Mouse (Mus musculus) cerebral cortex, adult 2 months (tissue): ENCODE results near the gene Tmem87b.

ENCODE experiments used
- WGBS: fragments of 180-500 bp; shearing (Covaris S2); methylation state at CpG from one replicate; pipeline ENCODE4 v1.1.7; 2018; 5-methylcytosine and 5-hydroxymethylcytosine counted together

The Tmem87b gene

DNA sequence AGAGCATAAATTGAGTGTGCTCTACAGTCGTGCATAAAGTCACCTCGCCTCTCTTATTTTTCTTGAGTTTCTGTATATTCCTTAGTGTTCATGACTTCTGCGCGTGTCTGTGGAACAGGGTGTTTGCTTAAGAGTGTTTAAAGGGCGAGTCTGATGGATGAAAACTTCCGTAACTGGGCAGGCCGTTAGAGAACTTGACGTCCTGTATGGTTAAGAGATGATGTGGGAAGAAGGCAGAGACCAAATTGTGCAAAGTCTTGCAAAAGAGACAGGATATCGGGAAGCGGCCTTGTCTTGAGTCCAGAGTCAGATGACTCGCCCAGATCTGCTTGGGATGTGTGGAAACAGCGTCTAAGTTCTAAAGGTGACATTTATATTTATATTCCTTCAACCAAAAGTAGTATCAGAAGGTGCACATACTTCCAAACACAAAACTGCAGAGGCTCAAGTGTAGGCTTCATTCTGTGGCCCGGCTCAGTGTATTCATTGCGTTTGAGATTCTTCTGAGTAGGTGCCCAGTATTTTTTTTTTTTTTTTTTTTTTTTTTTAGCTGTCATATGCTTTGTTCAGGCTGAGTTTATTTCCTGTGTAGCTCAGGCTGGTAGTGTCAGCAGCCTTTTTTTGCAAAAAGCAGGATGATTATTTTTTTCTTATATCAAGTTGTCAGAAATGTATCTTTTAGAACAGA is 1.2 kb downstream of the Tmem87b start:
- WGBS, result 6% methylated on average over 14 of the region's 14 CpGs

- 75% methylated on average over 2 of the region's 2 CpGs for WGBS
Measured at GRCm38 (mm10) chr2:128820631-128821030, 2.7 kb downstream of the Tmem87b start.

DNA sequence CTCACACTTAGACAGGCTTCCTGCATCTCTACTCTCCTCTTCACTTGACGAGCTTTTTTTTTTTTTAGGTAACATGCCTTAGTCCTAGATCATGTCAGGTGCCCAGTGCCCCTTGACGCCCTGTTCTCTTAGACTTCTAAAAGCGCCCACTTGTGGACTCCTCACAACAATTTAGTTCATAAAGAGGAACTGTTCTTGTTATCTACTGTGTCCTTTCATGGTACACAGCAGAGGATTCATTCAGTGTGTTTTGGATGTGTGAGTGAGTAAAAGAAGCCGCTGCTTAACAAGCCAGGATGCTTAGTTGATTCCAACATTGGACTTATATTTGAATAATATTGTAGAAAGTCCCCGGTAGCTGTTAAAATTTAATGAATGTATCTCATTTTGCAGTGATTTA is 6.0 kb downstream of the Tmem87b start:
- 82% methylated on average over 5 of the region's 5 CpGs for WGBS

GRCm38 (mm10) chr2:128827787-128828186 is 9.9 kb downstream of the Tmem87b start:
- 97% methylated on average over 1 of the region's 1 CpGs for WGBS

GRCm38 (mm10) chr2:128832611-128833010 is 14.7 kb downstream of the Tmem87b start:
- 84% methylated on average over 3 of the region's 3 CpGs for WGBS

- 90% methylated on average over 2 of the region's 2 CpGs for WGBS
Measured at GRCm38 (mm10) chr2:128833035-128833434, 15.1 kb downstream of the Tmem87b start.

- WGBS, result 96% methylated on average over 2 of the region's 2 CpGs
Measured at GRCm38 (mm10) chr2:128833435-128833834, 15.5 kb downstream of the Tmem87b start.

DNA sequence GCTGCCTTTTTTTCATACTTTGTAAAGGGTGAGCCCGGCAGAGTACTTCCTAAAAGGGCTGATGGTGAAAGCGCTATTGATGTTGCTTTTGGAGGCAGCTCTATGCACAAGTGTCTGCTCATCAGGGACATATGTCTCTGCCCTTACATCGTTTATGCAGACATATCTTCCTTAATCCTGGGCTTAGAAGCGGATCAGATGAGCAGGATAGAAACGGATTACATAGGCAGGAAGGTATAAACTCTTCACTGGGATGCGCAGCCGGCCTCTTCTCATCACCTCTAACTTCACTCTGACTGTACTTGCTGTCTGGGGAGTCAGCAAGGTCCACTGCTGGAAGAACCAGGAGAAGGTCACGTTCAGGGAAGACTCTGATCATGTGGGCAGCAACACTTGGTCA is 19.6 kb downstream of the Tmem87b start:
- 89% methylated on average over 8 of the region's 8 CpGs for WGBS

- WGBS, result 93% methylated on average over 3 of the region's 3 CpGs
Measured at GRCm38 (mm10) chr2:128838611-128839010, 20.7 kb downstream of the Tmem87b start.

DNA sequence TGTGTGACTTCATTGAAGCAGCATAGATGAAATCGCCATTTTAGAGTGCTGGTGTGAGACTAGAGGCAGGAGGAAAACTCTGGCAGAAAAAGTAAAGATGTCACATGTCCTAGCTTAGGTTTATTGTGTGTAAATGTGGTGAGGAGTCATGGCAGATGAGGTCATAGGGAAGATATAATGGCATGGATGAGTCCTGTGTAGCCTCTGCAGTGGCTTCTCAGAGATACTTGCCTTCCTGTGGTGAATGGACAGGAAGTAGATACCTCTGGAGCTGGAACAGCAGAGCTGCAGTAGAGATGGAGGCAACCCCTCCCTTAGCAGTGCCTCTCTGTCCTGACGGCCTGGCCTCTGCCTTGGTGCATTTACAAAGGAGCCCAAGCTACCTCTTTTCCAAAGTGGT is 21.6 kb downstream of the Tmem87b start:
- WGBS, result 92% methylated on average over 2 of the region's 2 CpGs

DNA sequence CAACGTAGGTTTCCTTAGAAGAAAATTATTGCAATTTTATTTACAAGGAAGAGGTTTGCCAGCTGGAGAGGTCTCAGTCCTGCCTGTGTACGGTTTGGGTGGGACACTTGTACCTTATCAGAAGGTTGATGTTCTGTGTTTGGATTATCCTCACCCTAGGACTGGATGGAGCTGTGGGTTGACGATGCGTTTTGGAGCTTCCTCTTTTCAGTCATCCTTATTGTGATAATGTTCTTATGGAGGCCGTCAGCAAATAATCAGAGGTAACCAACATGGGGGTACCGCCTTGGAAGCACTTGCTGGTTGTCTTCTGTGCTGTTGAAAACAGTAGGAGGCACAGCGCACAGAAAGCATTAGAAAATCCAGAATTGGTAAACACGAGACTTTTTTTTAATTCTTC is 24.5 kb downstream of the Tmem87b start:
- 87% methylated on average over 8 of the region's 8 CpGs for WGBS

DNA sequence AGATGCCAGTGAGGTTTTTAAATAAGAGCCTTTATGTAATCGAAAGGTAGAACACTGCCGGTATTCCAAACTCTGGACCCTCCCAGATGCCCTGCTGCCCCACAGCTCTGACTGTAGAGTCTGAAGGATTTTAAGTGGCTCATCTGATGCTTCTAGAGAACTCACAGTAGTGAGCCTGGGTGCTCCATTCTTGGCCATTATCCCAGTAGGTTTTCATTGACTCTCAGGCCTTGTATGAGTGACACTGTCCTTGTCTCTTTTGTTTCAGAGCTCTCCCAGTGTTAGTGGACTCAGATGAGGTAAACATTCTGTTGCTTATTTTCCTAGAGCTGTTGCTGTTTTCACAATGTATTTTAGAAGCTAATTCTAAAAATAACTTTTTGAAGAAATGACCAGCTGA is 32.1 kb downstream of the Tmem87b start:
- WGBS, result 77% methylated on average over 2 of the region's 2 CpGs

GRCm38 (mm10) chr2:128856673-128857072 is 38.8 kb downstream of the Tmem87b start:
- WGBS, result 88% methylated on average over 1 of the region's 1 CpGs

DNA sequence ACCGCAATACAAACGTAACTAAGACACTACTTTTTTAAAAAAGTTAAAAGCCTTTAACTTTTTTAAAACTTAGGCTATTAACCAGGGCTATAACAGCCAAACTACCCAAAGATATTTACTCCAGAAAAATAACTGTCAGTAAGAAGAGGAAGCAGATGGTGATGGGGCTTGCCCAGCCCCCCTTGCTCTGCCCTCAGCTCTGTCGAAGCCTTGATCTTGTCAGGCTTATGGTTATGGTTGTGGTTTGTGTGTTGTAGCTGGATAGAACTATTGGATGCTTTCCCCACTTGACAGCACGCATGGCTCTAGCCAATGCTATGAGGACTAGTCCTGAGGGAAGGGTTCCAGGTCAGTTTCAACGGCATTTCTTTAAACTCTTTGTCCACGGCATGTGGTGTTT is 41.0 kb downstream of the Tmem87b start:
- WGBS, result 87% methylated on average over 6 of the region's 6 CpGs

DNA sequence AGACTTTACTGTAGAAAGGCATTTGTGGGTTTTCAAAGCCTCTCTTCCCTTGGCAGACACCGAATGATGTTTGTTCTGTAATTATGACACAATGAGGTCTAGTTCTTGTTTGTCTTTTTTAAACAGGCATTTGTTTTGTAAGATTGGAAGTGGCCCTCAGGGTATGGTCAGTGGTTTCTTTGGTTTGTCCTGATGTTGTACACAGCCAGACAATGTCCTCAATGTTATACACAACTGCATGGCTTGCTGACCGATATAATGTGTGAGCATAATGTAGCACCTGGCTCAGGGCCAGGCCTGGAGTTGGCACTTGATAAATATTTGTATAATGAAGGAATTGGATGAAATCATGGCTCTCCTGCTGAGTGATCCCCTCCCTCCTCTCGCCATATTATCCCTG is 41.9 kb downstream of the Tmem87b start:
- WGBS, result 43% methylated on average over 3 of the region's 3 CpGs

GRCm38 (mm10) chr2:128862636-128863035 is 44.7 kb downstream of the Tmem87b start, which contains the start of gene Fbln7:
TSS of gene Fbln7 (plus strand) at chr2:128862981.
- 96% methylated on average over 9 of the region's 9 CpGs for WGBS

GRCm38 (mm10) chr2:128863777-128864331 is 45.9 kb downstream of the Tmem87b start:
- WGBS, result under 1% methylated on average over 38 of the region's 38 CpGs

GRCm38 (mm10) chr2:128865061-128865460 is 47.1 kb downstream of the Tmem87b start:
- 52% methylated on average over 3 of the region's 3 CpGs for WGBS

GRCm38 (mm10) chr2:128871656-128872055 is 53.7 kb downstream of the Tmem87b start:
- 86% methylated on average over 8 of the region's 8 CpGs for WGBS

DNA sequence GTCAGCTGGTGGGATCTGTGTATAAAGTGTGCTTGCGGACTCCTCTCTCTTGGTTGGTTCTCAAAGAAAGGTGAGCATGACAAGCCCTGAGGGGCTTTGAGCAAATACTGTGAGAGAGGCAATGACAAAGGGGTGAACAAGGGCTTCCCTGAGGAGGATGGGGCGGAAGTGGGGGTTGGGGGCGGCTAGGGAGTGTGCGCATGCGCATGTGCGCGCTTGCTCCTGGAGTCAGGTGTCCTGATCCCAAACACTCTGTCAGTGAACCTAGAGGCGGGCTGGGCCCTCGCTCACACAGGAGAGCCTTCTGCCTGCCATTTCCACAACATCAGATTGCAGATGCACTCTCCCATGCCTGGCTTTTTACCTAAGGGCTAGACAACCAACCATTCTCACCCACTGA is 54.3 kb downstream of the Tmem87b start:
- 95% methylated on average over 9 of the region's 9 CpGs for WGBS

GRCm38 (mm10) chr2:128875526-128875925 is 57.6 kb downstream of the Tmem87b start:
- WGBS, result 75% methylated on average over 8 of the region's 8 CpGs

DNA sequence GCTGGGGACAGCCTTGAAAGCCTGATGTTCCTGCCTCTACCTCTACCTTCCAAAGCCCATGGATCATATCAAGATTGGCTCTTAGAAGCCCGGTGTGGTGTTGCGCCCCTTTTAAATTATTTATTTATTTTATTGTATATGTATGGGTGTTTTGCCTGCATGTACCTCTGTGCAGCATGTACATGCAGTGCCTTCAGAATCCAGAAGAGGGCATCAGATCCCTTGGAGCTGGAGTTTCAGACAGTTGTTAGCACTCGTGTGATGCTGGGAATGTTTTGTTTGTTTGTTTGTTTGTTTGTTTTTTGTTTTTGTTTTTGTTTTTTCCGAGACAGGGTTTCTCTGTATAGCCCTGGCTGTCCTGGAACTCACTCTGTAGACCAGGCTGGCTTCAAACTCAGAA is 63.3 kb downstream of the Tmem87b start:
- 80% methylated on average over 4 of the region's 4 CpGs for WGBS

DNA sequence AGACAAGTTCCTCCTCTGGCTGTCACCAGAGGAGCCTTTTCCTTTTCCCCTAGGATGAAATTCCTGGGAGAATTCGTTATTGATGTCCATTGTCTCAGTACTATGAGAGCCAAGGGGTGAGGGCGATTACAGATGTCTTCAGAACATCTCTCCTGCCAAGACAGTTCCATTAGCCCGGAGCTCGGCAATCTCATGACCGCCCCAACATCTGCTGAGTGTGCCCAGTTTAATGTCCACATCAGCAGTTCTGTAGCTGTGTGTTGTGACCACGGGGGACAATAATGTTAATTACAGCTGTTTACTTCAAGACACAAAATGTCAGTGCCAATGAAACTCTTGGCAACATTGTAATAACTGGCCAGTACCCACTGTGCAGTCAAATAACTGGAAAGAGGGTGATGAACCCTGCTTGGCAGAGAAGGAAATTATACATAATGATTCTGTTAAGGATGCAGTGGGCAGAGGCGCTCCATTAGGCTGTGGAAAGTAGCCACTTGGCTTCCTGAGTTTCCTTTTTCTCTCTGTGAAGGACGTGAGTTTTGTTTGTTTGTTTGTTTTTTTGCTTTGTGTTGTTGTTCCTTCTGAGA is 67.4 kb downstream of the Tmem87b start:
- WGBS, result 73% methylated on average over 8 of the region's 8 CpGs
